Mouse (Mus musculus): ENCODE data around the gene Draxin.
"Not testable (repeated sequence)": the region's sequence is repeated elsewhere in the genome, so short reads cannot be mapped to it uniquely, and the experiment has no call there.

Gene Draxin

GRCm38 (mm10) chr4:148057661-148058209 is 72.8 kb downstream of the Draxin start:
- peaks cover 15% of the 10 kb centered on the region for H3K4me1 ChIP-seq (replicated peaks; ENCODE audit: low read depth, low read length)
- peaks cover 8% of the 10 kb centered on the region; the same call in 1 of the 2 replicates for H3K27me3 ChIP-seq (ENCODE audit: insufficient read depth, low read length)
- TF ChIP-seq CTCF (conservative IDR thresholded peaks at IDR 0.05; ENCODE audit: low read length) (no peak), NANOG (IDR thresholded peaks at IDR 0.05; ENCODE audit: borderline replicate concordance, low read length) (no peak), POU5F1 (IDR thresholded peaks at IDR 0.05; ENCODE audit: borderline replicate concordance, low read length) (no peak)
- no peaks in the 10 kb centered on the region for H3K9me3 ChIP-seq (ENCODE audit: low read length)
- H3K36me3 ChIP-seq (ENCODE audit: insufficient read depth, low read length) = peaks cover 65% of the 10 kb centered on the region
- H3K4me3 ChIP-seq (replicated peaks; ENCODE audit: low read length) = no peak overlapping the region

GRCm38 (mm10) chr4:148056801-148057200 is 73.7 kb downstream of the Draxin start:
- no peak for TF ChIP-seq CTCF (conservative IDR thresholded peaks at IDR 0.05; ENCODE audit: low read length)
- peaks cover 6% of the 10 kb centered on the region; the same call in 1 of the 2 replicates for H3K27me3 ChIP-seq (ENCODE audit: insufficient read depth, low read length)
- peaks cover 25% of the 10 kb centered on the region for H3K4me1 ChIP-seq (replicated peaks; ENCODE audit: low read depth, low read length)
- H3K9me3 ChIP-seq (ENCODE audit: low read length) = no peaks in the 10 kb centered on the region
- H3K36me3 ChIP-seq (ENCODE audit: insufficient read depth, low read length) = peaks cover 74% of the 10 kb centered on the region
- no peak overlapping the region for H3K4me3 ChIP-seq (replicated peaks; ENCODE audit: low read length)

GRCm38 (mm10) chr4:148056246-148056645 is 74.3 kb downstream of the Draxin start:
- peaks cover 30% of the 10 kb centered on the region for H3K4me1 ChIP-seq (replicated peaks; ENCODE audit: low read depth, low read length)
- peaks cover 5% of the 10 kb centered on the region; the same call in 1 of the 2 replicates for H3K27me3 ChIP-seq (ENCODE audit: insufficient read depth, low read length)
- peaks cover 80% of the 10 kb centered on the region for H3K36me3 ChIP-seq (ENCODE audit: insufficient read depth, low read length)
- no peak overlapping the region for H3K4me3 ChIP-seq (replicated peaks; ENCODE audit: low read length)
- no peak for TF ChIP-seq POU5F1 (IDR thresholded peaks at IDR 0.05; ENCODE audit: borderline replicate concordance, low read length)
- TF ChIP-seq NANOG (IDR thresholded peaks at IDR 0.05; ENCODE audit: borderline replicate concordance, low read length) = no peak
- no peak for TF ChIP-seq CTCF (conservative IDR thresholded peaks at IDR 0.05; ENCODE audit: low read length)
- H3K9me3 ChIP-seq (ENCODE audit: low read length) = no peaks in the 10 kb centered on the region

GRCm38 (mm10) chr4:148054961-148055695 is 75.4 kb downstream of the Draxin start:
- Histone ChIP-seq H3K4me1 (replicated peaks; ENCODE audit: low read depth, low read length) (peaks cover 33% of the 10 kb centered on the region), H3K9me3 (ENCODE audit: low read length) (no peaks in the 10 kb centered on the region), H3K4me3 (replicated peaks; ENCODE audit: low read length) (no peak overlapping the region), H3K27me3 (ENCODE audit: insufficient read depth, low read length) (no peaks in the 10 kb centered on the region), H3K36me3 (ENCODE audit: insufficient read depth, low read length) (peaks cover 91% of the 10 kb centered on the region)
- no peak for TF ChIP-seq CTCF (conservative IDR thresholded peaks at IDR 0.05; ENCODE audit: low read length)
- TF ChIP-seq POU5F1 (IDR thresholded peaks at IDR 0.05; ENCODE audit: borderline replicate concordance, low read length) = no peak
- TF ChIP-seq NANOG (IDR thresholded peaks at IDR 0.05; ENCODE audit: borderline replicate concordance, low read length) = no peak

GRCm38 (mm10) chr4:148053417-148053920 is 77.0 kb downstream of the Draxin start:
- H3K36me3 ChIP-seq (ENCODE audit: insufficient read depth, low read length) = peaks cover 100% of the 10 kb centered on the region
- no peaks in the 10 kb centered on the region for H3K9me3 ChIP-seq (ENCODE audit: low read length)
- no peak overlapping the region for H3K4me3 ChIP-seq (replicated peaks; ENCODE audit: low read length)
- H3K4me1 ChIP-seq (replicated peaks; ENCODE audit: low read depth, low read length) = peaks cover 36% of the 10 kb centered on the region
- H3K27me3 ChIP-seq (ENCODE audit: insufficient read depth, low read length) = no peaks in the 10 kb centered on the region
- TF ChIP-seq NANOG (IDR thresholded peaks at IDR 0.05; ENCODE audit: borderline replicate concordance, low read length) (no peak), CTCF (conservative IDR thresholded peaks at IDR 0.05; ENCODE audit: low read length) (no peak), POU5F1 (IDR thresholded peaks at IDR 0.05; ENCODE audit: borderline replicate concordance, low read length) (no peak)

GRCm38 (mm10) chr4:148052976-148053375 is 77.5 kb downstream of the Draxin start:
- H3K27me3 ChIP-seq (ENCODE audit: insufficient read depth, low read length) = no peaks in the 10 kb centered on the region

GRCm38 (mm10) chr4:148051886-148052285 is 78.6 kb downstream of the Draxin start:
- TF ChIP-seq CTCF (conservative IDR thresholded peaks at IDR 0.05; ENCODE audit: low read length) = no peak
- TF ChIP-seq POU5F1 (IDR thresholded peaks at IDR 0.05; ENCODE audit: borderline replicate concordance, low read length) = no peak
- no peak for TF ChIP-seq NANOG (IDR thresholded peaks at IDR 0.05; ENCODE audit: borderline replicate concordance, low read length)
- Histone ChIP-seq H3K36me3 (ENCODE audit: insufficient read depth, low read length) (peaks cover 100% of the 10 kb centered on the region), H3K4me1 (replicated peaks; ENCODE audit: low read depth, low read length) (peaks cover 37% of the 10 kb centered on the region), H3K9me3 (ENCODE audit: low read length) (no peaks in the 10 kb centered on the region), H3K27me3 (ENCODE audit: insufficient read depth, low read length) (no peaks in the 10 kb centered on the region), H3K4me3 (replicated peaks; ENCODE audit: low read length) (no peak overlapping the region)

More at GRCm38 (mm10) chr4:148052976-148053375, 77.5 kb downstream of the Draxin start:
- Histone ChIP-seq H3K4me3 (replicated peaks; ENCODE audit: low read length) (no peak overlapping the region), H3K9me3 (ENCODE audit: low read length) (no peaks in the 10 kb centered on the region), H3K4me1 (replicated peaks; ENCODE audit: low read depth, low read length) (peaks cover 40% of the 10 kb centered on the region), H3K36me3 (ENCODE audit: insufficient read depth, low read length) (peaks cover 100% of the 10 kb centered on the region)
- TF ChIP-seq NANOG (IDR thresholded peaks at IDR 0.05; ENCODE audit: borderline replicate concordance, low read length) (no peak), CTCF (conservative IDR thresholded peaks at IDR 0.05; ENCODE audit: low read length) (no peak), POU5F1 (IDR thresholded peaks at IDR 0.05; ENCODE audit: borderline replicate concordance, low read length) (no peak)

- H3K27me3 ChIP-seq (ENCODE audit: insufficient read depth, low read length) = no peaks in the 10 kb centered on the region
- H3K36me3 ChIP-seq (ENCODE audit: insufficient read depth, low read length) = peaks cover 100% of the 10 kb centered on the region
- H3K4me1 ChIP-seq (replicated peaks; ENCODE audit: low read depth, low read length) = peaks cover 37% of the 10 kb centered on the region
- H3K4me3 ChIP-seq (replicated peaks; ENCODE audit: low read length) = no peak overlapping the region
- H3K9me3 ChIP-seq (ENCODE audit: low read length) = no peaks in the 10 kb centered on the region
- TF ChIP-seq NANOG (IDR thresholded peaks at IDR 0.05; ENCODE audit: borderline replicate concordance, low read length) (no peak), CTCF (conservative IDR thresholded peaks at IDR 0.05; ENCODE audit: low read length) (no peak), POU5F1 (IDR thresholded peaks at IDR 0.05; ENCODE audit: borderline replicate concordance, low read length) (no peak)
Measured at GRCm38 (mm10) chr4:148051046-148051776, 79.3 kb downstream of the Draxin start.

GRCm38 (mm10) chr4:148050396-148050914 is 80.0 kb downstream of the Draxin start:
- Histone ChIP-seq H3K4me1 (replicated peaks; ENCODE audit: low read depth, low read length) (peaks cover 37% of the 10 kb centered on the region), H3K36me3 (ENCODE audit: insufficient read depth, low read length) (peaks cover 99% of the 10 kb centered on the region)
- not testable (repeated sequence) for H3K4me3 ChIP-seq (replicated peaks; ENCODE audit: low read length); H3K27me3 ChIP-seq (ENCODE audit: insufficient read depth, low read length); H3K9me3 ChIP-seq (ENCODE audit: low read length)

Data from E14TG2a.4 (cell line).